Comparison of ENCODE assay signal across 11 mouse cellular contexts in the genomic region with DNA sequence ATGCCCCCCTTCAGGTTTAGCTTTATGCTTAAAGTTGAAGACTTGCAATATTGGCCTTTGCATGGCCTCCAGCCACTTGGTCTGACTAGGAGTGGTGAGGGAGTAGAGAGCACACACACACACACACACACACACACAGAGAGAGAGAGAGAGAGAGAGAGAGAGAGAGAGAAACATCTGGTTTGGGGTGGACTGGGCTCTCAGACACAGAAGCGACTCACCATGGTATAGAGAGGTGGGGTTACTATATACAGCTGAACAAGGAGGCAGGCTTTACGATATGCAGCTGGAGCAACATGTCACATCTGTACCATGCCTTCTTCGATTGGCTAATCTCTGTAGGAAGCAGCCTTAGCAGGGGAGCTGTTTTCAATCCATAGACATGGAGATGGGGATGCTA. TPM values are rescaled to one million over a fixed set of nuclear protein-coding genes. Genes with fewer than 3 reads are reported as not detected.
DNase-seq lines count a peak whose midpoint lies in the region; ATAC-seq and TF ChIP-seq lines count a peak whose summit lies in the region.
"Had no signal": no experiment of that assay in that cellular context is flagged by ENCODE, and none has a peak within 500 bp of the region (broad histone marks: within the 10 kb centered on the region; RNA-seq: fewer than 3 reads in every experiment).

No protein-coding gene starts in this region.

- intact Hi-C loops in heart, postnatal 10 days (cut with DNase I): no loop called here

- H3K27ac ChIP-seq in hindbrain, embryonic 11.5 days (ENCODE audit: low read depth, low read length): 0 out of 2 replicates have a peak overlapping the region, but pooled peaks have one; percentile 7
- no peak overlapping the region; the same call in 1 of the 2 replicates for H3K27ac ChIP-seq in hindbrain, embryonic 12.5 days
- peak overlapping the region; percentile 14 for H3K27ac ChIP-seq in spleen, adult 2 months (ENCODE audit: insufficient read depth, low read length)
- no peak overlapping the region for H3K27ac ChIP-seq in hindbrain, postnatal 0 days
- 0 out of 2 replicates have a peak overlapping the region, but pooled peaks have one; percentile 28 for H3K27ac ChIP-seq in stomach, embryonic 16.5 days (ENCODE audit: low read length)
- H3K27ac ChIP-seq: limb, embryonic 13.5 days had no signal

- H3K27me3 ChIP-seq in hindbrain, embryonic 11.5 days (ENCODE audit: control insufficient read depth, insufficient read depth, low read length): peaks cover 13% of the 10 kb centered on the region
- H3K27me3 ChIP-seq in hindbrain, embryonic 12.5 days: peaks cover 19% of the 10 kb centered on the region
- no peaks in the 10 kb centered on the region for H3K27me3 ChIP-seq in spleen, adult 2 months (ENCODE audit: control insufficient read depth, insufficient read depth, low read length)
- H3K27me3 ChIP-seq in hindbrain, postnatal 0 days (ENCODE audit: insufficient read depth, low read length): no peaks in the 10 kb centered on the region; the same call in 1 of the 2 replicates
- no peaks in the 10 kb centered on the region for H3K27me3 ChIP-seq in stomach, embryonic 16.5 days (ENCODE audit: control insufficient read depth, insufficient read depth, low read length)

- no peak overlapping the region for H3K4me2 ChIP-seq in hindbrain, embryonic 11.5 days (replicated peaks; ENCODE audit: low read depth, low read length)
- no peak overlapping the region for H3K4me2 ChIP-seq in hindbrain, embryonic 12.5 days (replicated peaks)
- H3K4me2 ChIP-seq in hindbrain, postnatal 0 days (ENCODE audit: low read depth, low read length): no peak overlapping the region
- H3K4me2 ChIP-seq in stomach, embryonic 16.5 days (ENCODE audit: low read depth, low read length): no peak overlapping the region

- no peak for TF ChIP-seq CTCF in spleen, adult 2 months (IDR thresholded peaks at IDR 0.05; ENCODE audit: extremely low read depth, insufficient read depth, insufficient read length, insufficient replicate concordance)
- no peak for TF ChIP-seq CTCF in hindbrain, postnatal 0 days (IDR thresholded peaks at IDR 0.05; ENCODE audit: low read depth)

- no peaks in the 10 kb centered on the region for H3K9me3 ChIP-seq in hindbrain, embryonic 11.5 days (ENCODE audit: control insufficient read depth, low read length)
- H3K9me3 ChIP-seq in hindbrain, embryonic 12.5 days (replicated peaks): no peaks in the 10 kb centered on the region
- H3K9me3 ChIP-seq in hindbrain, postnatal 0 days (ENCODE audit: low read length): no peaks in the 10 kb centered on the region
- no peaks in the 10 kb centered on the region for H3K9me3 ChIP-seq in stomach, embryonic 16.5 days (replicated peaks; ENCODE audit: control insufficient read depth, low read length)
- H3K9me3 ChIP-seq: limb, embryonic 13.5 days; midbrain, embryonic 10.5 days had no signal

- H3K9ac ChIP-seq in hindbrain, embryonic 11.5 days (ENCODE audit: low read depth, low read length): no peak overlapping the region
- H3K9ac ChIP-seq in hindbrain, embryonic 12.5 days: no peak overlapping the region
- H3K9ac ChIP-seq in hindbrain, postnatal 0 days (replicated peaks; ENCODE audit: low read length): no peak overlapping the region
- H3K9ac ChIP-seq in stomach, embryonic 16.5 days (ENCODE audit: low read length): no peak overlapping the region

- no peaks in the 10 kb centered on the region for H3K4me1 ChIP-seq in hindbrain, embryonic 11.5 days (replicated peaks; ENCODE audit: control insufficient read depth, insufficient read depth, low read length)
- peaks cover 22% of the 10 kb centered on the region for H3K4me1 ChIP-seq in hindbrain, embryonic 12.5 days
- H3K4me1 ChIP-seq in spleen, adult 2 months (ENCODE audit: control insufficient read depth, insufficient read depth, insufficient read length): peaks cover 18% of the 10 kb centered on the region
- no peaks in the 10 kb centered on the region; the same call in 1 of the 2 replicates for H3K4me1 ChIP-seq in hindbrain, postnatal 0 days (ENCODE audit: insufficient read depth, low read length)
- H3K4me1 ChIP-seq in stomach, embryonic 16.5 days (ENCODE audit: control insufficient read depth, insufficient read depth, low read length): peaks cover 20% of the 10 kb centered on the region

- H3K4me3 ChIP-seq in hindbrain, embryonic 11.5 days (ENCODE audit: low read depth, low read length): no peak overlapping the region
- no peak overlapping the region for H3K4me3 ChIP-seq in hindbrain, embryonic 12.5 days
- no peak overlapping the region for H3K4me3 ChIP-seq in spleen, adult 2 months (ENCODE audit: extremely low read depth, insufficient read depth, insufficient read length)
- no peak overlapping the region for H3K4me3 ChIP-seq in hindbrain, postnatal 0 days (ENCODE audit: low read length)
- H3K4me3 ChIP-seq in stomach, embryonic 16.5 days (replicated peaks; ENCODE audit: low read length): no peak overlapping the region

- WGBS in hindbrain, embryonic 11.5 days: 44% methylated on average over 3 of the region's 3 CpGs
- WGBS in hindbrain, embryonic 12.5 days: 59% methylated on average over 3 of the region's 3 CpGs
- 20% methylated on average over 3 of the region's 3 CpGs for WGBS in spleen, adult 2 months
- 60% methylated on average over 3 of the region's 3 CpGs for WGBS in hindbrain, postnatal 0 days
- WGBS in stomach, embryonic 16.5 days: 34% methylated on average over 3 of the region's 3 CpGs

- H3K36me3 ChIP-seq in hindbrain, embryonic 11.5 days (ENCODE audit: control insufficient read depth, insufficient read depth, low read length): no peaks in the 10 kb centered on the region
- H3K36me3 ChIP-seq in hindbrain, embryonic 12.5 days: no peaks in the 10 kb centered on the region
- peaks cover 3% of the 10 kb centered on the region; the same call in 1 of the 2 replicates for H3K36me3 ChIP-seq in spleen, adult 2 months (ENCODE audit: control insufficient read depth, insufficient read depth, low read length)
- no peaks in the 10 kb centered on the region for H3K36me3 ChIP-seq in hindbrain, postnatal 0 days (ENCODE audit: insufficient read depth, low read length)
- H3K36me3 ChIP-seq in stomach, embryonic 16.5 days (ENCODE audit: control insufficient read depth, insufficient read depth, low read length): no peaks in the 10 kb centered on the region
- H3K36me3 ChIP-seq: midbrain, embryonic 10.5 days had no signal

- peak; percentile 8; the same call in 1 of the 2 replicates for ATAC-seq in hindbrain, embryonic 11.5 days (ENCODE audit: low FRiP score)
- no peak for ATAC-seq in hindbrain, embryonic 12.5 days (ENCODE audit: low FRiP score)
- 0 out of 2 replicates have a peak, but pooled peaks have one; percentile 17 for ATAC-seq in hindbrain, postnatal 0 days
- ATAC-seq in stomach, embryonic 16.5 days (ENCODE audit: insufficient read depth, low FRiP score): no peak

- DNase-seq in hindbrain, embryonic 11.5 days (ENCODE audit: low spot score): no peak
- no peak for DNase-seq in spleen, adult 2 months (ENCODE audit: low read depth in 1 of 2, low spot score in 2 of 2)
- no peak for DNase-seq in spleen, postnatal 14 days (ENCODE audit: low spot score in 2 of 2)
- DNase-seq in hindbrain, postnatal 0 days (ENCODE audit: low spot score): no peak
- DNase-seq in heart, postnatal 10 days: no peak
- no peak for DNase-seq in cerebellum, postnatal 36 days

- no peak for TF ChIP-seq POLR2A in spleen, adult 2 months (IDR thresholded peaks at IDR 0.05; ENCODE audit: low read depth, low read length)

RNA-seq across cellular contexts. Expression of a gene that starts 5.4 kb away (rescaled TPM):
- 1.3 and 1.8 TPM in 2 replicates for polyA plus RNA-seq in hindbrain, embryonic 11.5 days (2014; fragmentation: Nextera tagmentation; extraction: Ambion mirVana)
- polyA plus RNA-seq in hindbrain, embryonic 12.5 days (2016; fragmentation: Nextera tagmentation; extraction: Ambion mirVana): 1.9 TPM in 2 replicates
- 1.6 and 2.4 TPM in 2 replicates for polyA plus RNA-seq in spleen, adult 2 months (2012; rRNA removed)
- 4.8 and 6.9 TPM in 2 replicates for total RNA-seq in hindbrain, postnatal 0 days (2014; rRNA removed)
- polyA plus RNA-seq in hindbrain, postnatal 0 days (2015; fragmentation: Nextera tagmentation; extraction: Ambion mirVana): 2.1 and 2.9 TPM in 2 replicates
- 6.4 and 6.7 TPM in 2 replicates for polyA plus RNA-seq in stomach, embryonic 16.5 days (2015; fragmentation: Nextera tagmentation; extraction: Ambion mirVana)
- 10 to 100 TPM; 28.2 to 34.1 TPM for total RNA-seq in heart, postnatal 10 days (2021)
- polyA plus RNA-seq: erythroblast, embryonic 14.5 days had no signal

Comparison
In these comparisons a context has a peak if more than half of its experiments do, and no peak if none do; other contexts are left out.
1. ATAC-seq: peak in hindbrain, embryonic 11.5 days (single experiment) and hindbrain, postnatal 0 days (single experiment); none in hindbrain, embryonic 12.5 days (single experiment) and stomach, embryonic 16.5 days (single experiment).
2. H3K27ac ChIP-seq: peak in hindbrain, embryonic 11.5 days (single experiment), spleen, adult 2 months (single experiment) and stomach, embryonic 16.5 days (single experiment); none in hindbrain, embryonic 12.5 days (single experiment) and hindbrain, postnatal 0 days (single experiment).